9 mouse cellular contexts compared by ENCODE assay signal in genomic region chr7:128004487-128005362, GRCm38 (mm10). TPM values are rescaled to one million over a fixed set of nuclear protein-coding genes. Genes with fewer than 3 reads are reported as not detected.
DNase-seq lines count a peak whose midpoint lies in the region; ATAC-seq lines count a peak whose summit lies in the region.
"Had no signal": no experiment of that assay in that cellular context is flagged by ENCODE, and none has a peak within 500 bp of the region (broad histone marks: within the 10 kb centered on the region; RNA-seq: fewer than 3 reads in every experiment).

No protein-coding gene starts in this region.

- H3K9ac ChIP-seq in embryonic facial prominence, embryonic 13.5 days: peak overlapping the region; percentile 62; the same call in 1 of the 2 replicates
- H3K9ac ChIP-seq in hindbrain, embryonic 11.5 days (ENCODE audit: low read depth, low read length): peak overlapping the region; percentile 11; the same call in 1 of the 2 replicates
- H3K9ac ChIP-seq in limb, embryonic 13.5 days: peak overlapping the region; percentile 59
- no peak overlapping the region for H3K9ac ChIP-seq in neural tube, embryonic 12.5 days

- ATAC-seq in embryonic facial prominence, embryonic 13.5 days (ENCODE audit: insufficient number of reproducible peaks, insufficient read depth, low FRiP score, low TSS enrichment, low read depth): peak; percentile 68
- no peak for ATAC-seq in hindbrain, embryonic 11.5 days (ENCODE audit: low FRiP score)
- peak; percentile 76 for ATAC-seq in limb, embryonic 13.5 days (ENCODE audit: low FRiP score, low read depth)
- no peak for ATAC-seq in neural tube, embryonic 12.5 days (ENCODE audit: low FRiP score, low read depth)
- ATAC-seq in frontal cortex, adult (ENCODE audit: low TSS enrichment): no peak

- peaks cover 16% of the 10 kb centered on the region for H3K4me1 ChIP-seq in embryonic facial prominence, embryonic 13.5 days
- H3K4me1 ChIP-seq in hindbrain, embryonic 11.5 days (replicated peaks; ENCODE audit: control insufficient read depth, insufficient read depth, low read length): no peaks in the 10 kb centered on the region
- peaks cover 22% of the 10 kb centered on the region for H3K4me1 ChIP-seq in limb, embryonic 13.5 days
- H3K4me1 ChIP-seq in neural tube, embryonic 12.5 days: peaks cover 8% of the 10 kb centered on the region; the same call in 1 of the 2 replicates

- no peaks in the 10 kb centered on the region for H3K36me3 ChIP-seq in embryonic facial prominence, embryonic 13.5 days
- H3K36me3 ChIP-seq in hindbrain, embryonic 11.5 days (ENCODE audit: control insufficient read depth, insufficient read depth, low read length): no peaks in the 10 kb centered on the region
- no peaks in the 10 kb centered on the region for H3K36me3 ChIP-seq in limb, embryonic 13.5 days
- no peaks in the 10 kb centered on the region for H3K36me3 ChIP-seq in neural tube, embryonic 12.5 days

- peak overlapping the region; percentile 31 for H3K4me3 ChIP-seq in embryonic facial prominence, embryonic 13.5 days
- H3K4me3 ChIP-seq in hindbrain, embryonic 11.5 days (ENCODE audit: low read depth, low read length): no peak overlapping the region
- peak overlapping the region; percentile 36 for H3K4me3 ChIP-seq in limb, embryonic 13.5 days
- no peak overlapping the region for H3K4me3 ChIP-seq in neural tube, embryonic 12.5 days
- H3K4me3 ChIP-seq: megakaryocyte, embryonic 14.5 days had no signal

- peak; percentile 90 for DNase-seq in R1 (ENCODE audit: low read depth, low spot score)
- DNase-seq in hindbrain, embryonic 11.5 days (ENCODE audit: low spot score): no peak
- no peak for DNase-seq in T-cell, adult 2 months (ENCODE audit: low spot score)
- DNase-seq in adrenal gland, adult 8-10 months: no peak

- peak overlapping the region; percentile 60 for H3K4me2 ChIP-seq in embryonic facial prominence, embryonic 13.5 days
- H3K4me2 ChIP-seq in hindbrain, embryonic 11.5 days (replicated peaks; ENCODE audit: low read depth, low read length): 0 out of 2 replicates have a peak overlapping the region, but pooled peaks have one; percentile 7
- peak overlapping the region; percentile 60 for H3K4me2 ChIP-seq in limb, embryonic 13.5 days (replicated peaks)
- peak overlapping the region; percentile 36 for H3K4me2 ChIP-seq in neural tube, embryonic 12.5 days (replicated peaks)

- H3K9me3 ChIP-seq in embryonic facial prominence, embryonic 13.5 days: no peaks in the 10 kb centered on the region
- no peaks in the 10 kb centered on the region for H3K9me3 ChIP-seq in hindbrain, embryonic 11.5 days (ENCODE audit: control insufficient read depth, low read length)
- no peaks in the 10 kb centered on the region for H3K9me3 ChIP-seq in limb, embryonic 13.5 days
- no peaks in the 10 kb centered on the region for H3K9me3 ChIP-seq in neural tube, embryonic 12.5 days

- H3K27me3 ChIP-seq in embryonic facial prominence, embryonic 13.5 days: peaks cover 9% of the 10 kb centered on the region; the same call in 1 of the 2 replicates
- no peaks in the 10 kb centered on the region for H3K27me3 ChIP-seq in hindbrain, embryonic 11.5 days (ENCODE audit: control insufficient read depth, insufficient read depth, low read length)
- peaks cover 19% of the 10 kb centered on the region for H3K27me3 ChIP-seq in limb, embryonic 13.5 days
- H3K27me3 ChIP-seq in neural tube, embryonic 12.5 days (replicated peaks): peaks cover 16% of the 10 kb centered on the region; the same call in 1 of the 2 replicates

- 15% methylated on average over 35 of the region's 35 CpGs for WGBS in embryonic facial prominence, embryonic 13.5 days
- WGBS in hindbrain, embryonic 11.5 days: 27% methylated on average over 35 of the region's 35 CpGs
- 13% methylated on average over 35 of the region's 35 CpGs for WGBS in limb, embryonic 13.5 days
- 29% methylated on average over 35 of the region's 35 CpGs for WGBS in neural tube, embryonic 12.5 days

- H3K27ac ChIP-seq in embryonic facial prominence, embryonic 13.5 days: peak overlapping the region; percentile 55
- H3K27ac ChIP-seq in hindbrain, embryonic 11.5 days (ENCODE audit: low read depth, low read length): no peak overlapping the region
- peak overlapping the region; percentile 58; the same call in 1 of the 2 replicates for H3K27ac ChIP-seq in limb, embryonic 13.5 days
- H3K27ac ChIP-seq in neural tube, embryonic 12.5 days: no peak overlapping the region

RNA-seq across cellular contexts. Expression of gene Trim72, which starts 1.0 kb away (rescaled TPM):
- 0.18 TPM in 1 of 2 replicates, not detected in the other for polyA plus RNA-seq in embryonic facial prominence, embryonic 13.5 days (2015; fragmentation: Nextera tagmentation; extraction: Ambion mirVana)
- not detected in 2 replicates for polyA plus RNA-seq in hindbrain, embryonic 11.5 days (2014; fragmentation: Nextera tagmentation; extraction: Ambion mirVana)
- 1.7 and 1.8 TPM in 2 replicates for polyA plus RNA-seq in limb, embryonic 13.5 days (2015; fragmentation: Nextera tagmentation; extraction: Ambion mirVana)
- polyA plus RNA-seq in neural tube, embryonic 12.5 days (2016; fragmentation: Nextera tagmentation; extraction: Ambion mirVana): 0.23 TPM in 1 of 2 replicates, not detected in the other
- total RNA-seq in adrenal gland, adult 8-10 months (2022): under 1 TPM in 3 of 4 experiments, not detected in 1; 0.12 to 0.31 (median 0.24) TPM

RNA-seq across cellular contexts. Expression of gene Pycard, which starts 11.1 kb away (rescaled TPM):
- 34.3 and 39.2 TPM in 2 replicates for polyA plus RNA-seq in embryonic facial prominence, embryonic 13.5 days (2015; fragmentation: Nextera tagmentation; extraction: Ambion mirVana)
- 8.4 and 11.0 TPM in 2 replicates for polyA plus RNA-seq in hindbrain, embryonic 11.5 days (2014; fragmentation: Nextera tagmentation; extraction: Ambion mirVana)
- polyA plus RNA-seq in limb, embryonic 13.5 days (2015; fragmentation: Nextera tagmentation; extraction: Ambion mirVana): 22.5 and 27.7 TPM in 2 replicates
- 6.5 and 6.9 TPM in 2 replicates for polyA plus RNA-seq in neural tube, embryonic 12.5 days (2016; fragmentation: Nextera tagmentation; extraction: Ambion mirVana)
- 1 to 10 TPM; 4.0 to 5.8 (median 4.5) TPM for total RNA-seq in adrenal gland, adult 8-10 months (2022)

RNA-seq across cellular contexts. Expression of gene Fus, which starts 37.5 kb away (rescaled TPM):
- 540 and 577 TPM in 2 replicates for polyA plus RNA-seq in embryonic facial prominence, embryonic 13.5 days (2015; fragmentation: Nextera tagmentation; extraction: Ambion mirVana)
- polyA plus RNA-seq in hindbrain, embryonic 11.5 days (2014; fragmentation: Nextera tagmentation; extraction: Ambion mirVana): 58.7 and 65.0 TPM in 2 replicates
- 542 and 587 TPM in 2 replicates for polyA plus RNA-seq in limb, embryonic 13.5 days (2015; fragmentation: Nextera tagmentation; extraction: Ambion mirVana)
- polyA plus RNA-seq in neural tube, embryonic 12.5 days (2016; fragmentation: Nextera tagmentation; extraction: Ambion mirVana): 481 and 511 TPM in 2 replicates
- 100 to 1,000 TPM; 106 to 430 (median 307) TPM for total RNA-seq in adrenal gland, adult 8-10 months (2022)

RNA-seq across cellular contexts. Expression of gene Itgam, which starts 57.7 kb away (rescaled TPM):
- polyA plus RNA-seq in embryonic facial prominence, embryonic 13.5 days (2015; fragmentation: Nextera tagmentation; extraction: Ambion mirVana): 0.73 and 0.94 TPM in 2 replicates
- 0.42 TPM in 2 replicates for polyA plus RNA-seq in hindbrain, embryonic 11.5 days (2014; fragmentation: Nextera tagmentation; extraction: Ambion mirVana)
- polyA plus RNA-seq in limb, embryonic 13.5 days (2015; fragmentation: Nextera tagmentation; extraction: Ambion mirVana): 0.87 and 0.92 TPM in 2 replicates
- 0.91 and 1.1 TPM in 2 replicates for polyA plus RNA-seq in neural tube, embryonic 12.5 days (2016; fragmentation: Nextera tagmentation; extraction: Ambion mirVana)
- 1 to 10 TPM; 5.6 to 6.9 (median 6.4) TPM for total RNA-seq in adrenal gland, adult 8-10 months (2022)

RNA-seq across cellular contexts. Expression of gene Gm49368, which starts 57.8 kb away (rescaled TPM):
- polyA plus RNA-seq in embryonic facial prominence, embryonic 13.5 days (2015; fragmentation: Nextera tagmentation; extraction: Ambion mirVana): not detected in 2 replicates
- polyA plus RNA-seq in hindbrain, embryonic 11.5 days (2014; fragmentation: Nextera tagmentation; extraction: Ambion mirVana): not detected in 2 replicates
- polyA plus RNA-seq in limb, embryonic 13.5 days (2015; fragmentation: Nextera tagmentation; extraction: Ambion mirVana): not detected in 2 replicates
- polyA plus RNA-seq in neural tube, embryonic 12.5 days (2016; fragmentation: Nextera tagmentation; extraction: Ambion mirVana): not detected in 2 replicates
- total RNA-seq in adrenal gland, adult 8-10 months (2022): under 1 TPM in 1 of 4 experiments, not detected in 3; 0.11 TPM

Comparison
In these comparisons a context has a peak if more than half of its experiments do, and no peak if none do; other contexts are left out.
1. ATAC-seq: peak in embryonic facial prominence, embryonic 13.5 days (single experiment) and limb, embryonic 13.5 days (single experiment); none in hindbrain, embryonic 11.5 days (single experiment), neural tube, embryonic 12.5 days (single experiment) and frontal cortex, adult (single experiment).
2. H3K27ac ChIP-seq: peak in embryonic facial prominence, embryonic 13.5 days (single experiment) and limb, embryonic 13.5 days (single experiment); none in hindbrain, embryonic 11.5 days (single experiment) and neural tube, embryonic 12.5 days (single experiment).
3. H3K4me2 ChIP-seq: peak in every context shown above with its lines; median percentile 60 in embryonic facial prominence, embryonic 13.5 days; 60 in limb, embryonic 13.5 days; 36 in neural tube, embryonic 12.5 days; 7 in hindbrain, embryonic 11.5 days.
4. H3K4me3 ChIP-seq: peak in embryonic facial prominence, embryonic 13.5 days (single experiment) and limb, embryonic 13.5 days (single experiment); none in hindbrain, embryonic 11.5 days (single experiment) and neural tube, embryonic 12.5 days (single experiment).